Mouse (Mus musculus) lung, postnatal 0 days (tissue): Measurements from ENCODE around the gene Rap1b. TPM values are rescaled to one million over a fixed set of nuclear protein-coding genes. Genes with fewer than 3 reads are reported as not detected.
A peak's percentile ranks its signal among the peaks of the same experiment; 100 is the strongest.

Experiments used
- ATAC-seq: fragments of 200-750 bp; cut with Nextera tagmentation; 2 replicates; pipeline ENCODE4 v1.8.0; 2017; ENCODE audit warnings: moderate library complexity
- DNase-seq: peaks from one replicate; pipeline ENCODE4 v3.0.0-alpha.2; 2016; ENCODE audit warnings: low spot score
- H3K27ac ChIP-seq: fragments of 300-500 bp; sonication (generic); 2 replicates; pipeline ENCODE4 v1.5.1; 2014; ENCODE audit warnings: antibody characterized with exemption, mild to moderate bottlenecking, low read length, mixed read lengths
- H3K27me3 ChIP-seq: fragments of 300-500 bp; sonication (generic); replicated peaks from 2 replicates; pipeline ENCODE4 v1.6.1; 2014; ENCODE audit warnings: low read length, mixed read lengths; ENCODE audit not compliant: insufficient read depth
- H3K36me3 ChIP-seq: fragments of 300-500 bp; sonication (generic); 2 replicates; pipeline ENCODE4 v1.6.1; 2014; ENCODE audit warnings: low read length, mixed read lengths; ENCODE audit not compliant: insufficient read depth
- H3K4me1 ChIP-seq: fragments of 300-500 bp; sonication (generic); 2 replicates; pipeline ENCODE4 v1.6.1; 2014; ENCODE audit warnings: antibody characterized with exemption, low read depth, low read length, mixed read lengths; ENCODE audit not compliant: insufficient read depth
- H3K4me2 ChIP-seq: fragments of 300-500 bp; sonication (generic); replicated peaks from 2 replicates; pipeline ENCODE4 v1.6.1; 2014; ENCODE audit warnings: low read depth, mild to moderate bottlenecking, low read length, moderate library complexity, mixed read lengths
- H3K4me3 ChIP-seq: fragments of 300-500 bp; sonication (generic); 2 replicates; pipeline ENCODE4 v1.5.1; 2014; ENCODE audit warnings: low read depth, low read length
- H3K9ac ChIP-seq: fragments of 300-500 bp; sonication (generic); replicated peaks from 2 replicates; pipeline ENCODE4 v1.6.1; 2014; ENCODE audit warnings: low read depth, mild to moderate bottlenecking
- H3K9me3 ChIP-seq: fragments of 300-500 bp; sonication (generic); 2 replicates; pipeline ENCODE4 v1.6.1; 2016; ENCODE audit warnings: low read length, mixed read lengths
- CTCF ChIP-seq: IDR thresholded peaks from 2 replicates; pipeline ENCODE4 v1.5.1; 2016; ENCODE audit warnings: antibody characterized with exemption, mild to moderate bottlenecking
- EP300 ChIP-seq: IDR thresholded peaks from 2 replicates; pipeline ENCODE4 v1.6.1; 2016; ENCODE audit warnings: antibody characterized with exemption, mild to moderate bottlenecking, control low read depth
- WGBS: fragments of 180-500 bp; shearing (Covaris S2); extraction: QIAGEN DNeasy Blood & Tissue Kit; methylation state at CpG from one replicate; pipeline ENCODE4 v1.1.7; 2014; 5-methylcytosine and 5-hydroxymethylcytosine counted together
- polyA plus RNA-seq: library from polyadenylated mRNA; unstranded; fragments of >200 nt; fragmentation: Nextera tagmentation; extraction: Ambion mirVana; gene quantifications from 2 replicates; pipeline ENCODE4 v1.2.1, GENCODE M21; 2015

Rap1b gene
- polyA plus RNA-seq, 1 experiment from 2014 or later = 268 TPM

DNA sequence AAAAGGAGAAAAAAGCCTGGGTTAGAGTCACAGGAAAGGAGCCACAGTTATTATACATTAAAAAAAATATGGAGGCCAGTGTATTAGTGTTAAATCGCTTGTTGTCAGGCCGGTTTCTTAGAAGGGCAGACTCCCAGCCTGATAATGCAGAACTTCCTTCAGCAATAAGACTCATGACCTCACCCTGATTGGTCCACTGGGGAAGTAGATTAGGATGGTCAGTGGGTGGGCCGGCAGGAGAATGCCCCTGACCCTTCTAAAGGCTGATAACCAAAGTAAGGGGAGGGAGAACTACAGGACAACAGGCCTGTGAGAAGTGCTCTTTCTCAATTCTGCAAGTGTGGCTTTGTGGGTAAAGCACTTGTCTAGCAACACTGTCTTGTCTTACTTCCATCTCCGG lies 39.5 kb upstream of the Rap1b start:
- ATAC-seq (no peak), DNase-seq (no peak)
- WGBS = 43% methylated on average over 4 of the region's 4 CpGs
- Histone ChIP-seq H3K27me3 (no peaks in the 10 kb centered on the region), H3K9me3 (no peaks in the 10 kb centered on the region), H3K4me3 (no peak overlapping the region), H3K9ac (no peak overlapping the region), H3K36me3 (no peaks in the 10 kb centered on the region), H3K27ac (peak overlapping the region; percentile 43), H3K4me2 (no peak overlapping the region), H3K4me1 (no peaks in the 10 kb centered on the region)
- no peak for TF ChIP-seq CTCF
- no peak for TF ChIP-seq EP300

DNA sequence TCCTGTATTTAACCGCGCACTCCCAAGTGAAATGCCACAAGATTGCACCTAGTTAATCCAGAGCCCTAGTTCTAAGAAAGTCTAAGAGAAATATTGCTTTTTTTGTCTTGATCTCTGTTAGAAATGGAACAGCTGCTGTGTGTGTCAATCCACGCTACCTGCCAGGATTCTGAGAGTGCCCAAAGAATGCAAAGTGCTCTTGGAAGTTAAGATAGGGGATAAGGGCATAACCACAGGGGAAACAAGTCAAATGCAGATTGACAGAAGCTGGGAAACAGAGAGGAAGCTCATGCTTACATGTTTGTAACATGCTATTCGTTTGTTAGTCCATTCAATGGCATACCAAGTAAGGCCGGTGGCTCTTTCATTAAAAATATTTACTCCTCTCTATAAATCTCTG lies 38.9 kb upstream of the Rap1b start:
- Histone ChIP-seq H3K9ac (no peak overlapping the region), H3K27me3 (no peaks in the 10 kb centered on the region), H3K4me3 (no peak overlapping the region), H3K9me3 (no peaks in the 10 kb centered on the region), H3K4me1 (no peaks in the 10 kb centered on the region), H3K36me3 (no peaks in the 10 kb centered on the region), H3K27ac (peak overlapping the region; percentile 20; the same call in 1 of the 2 replicates), H3K4me2 (no peak overlapping the region)
- TF ChIP-seq CTCF (no peak), EP300 (peak; percentile 92)
- DNase-seq (peak; percentile 81), ATAC-seq (peak; percentile 86)
- WGBS = 52% methylated on average over 5 of the region's 5 CpGs

GRCm38 (mm10) chr10:117883438-117883837 lies 37.6 kb upstream of the Rap1b start:
- ATAC-seq = no peak
- Histone ChIP-seq H3K27me3 (no peaks in the 10 kb centered on the region), H3K4me1 (no peaks in the 10 kb centered on the region), H3K4me3 (no peak overlapping the region), H3K4me2 (no peak overlapping the region), H3K9me3 (no peaks in the 10 kb centered on the region), H3K9ac (no peak overlapping the region), H3K36me3 (no peaks in the 10 kb centered on the region), H3K27ac (no peak overlapping the region)
- DNase-seq = no peak
- TF ChIP-seq EP300 (no peak), CTCF (no peak)
- 88% methylated on average over 8 of the region's 8 CpGs for WGBS

- 81% methylated on average over 9 of the region's 9 CpGs for WGBS
- Histone ChIP-seq H3K4me3 (no peak overlapping the region), H3K4me2 (no peak overlapping the region), H3K36me3 (no peaks in the 10 kb centered on the region), H3K4me1 (no peaks in the 10 kb centered on the region), H3K27ac (no peak overlapping the region), H3K9me3 (no peaks in the 10 kb centered on the region), H3K9ac (no peak overlapping the region), H3K27me3 (no peaks in the 10 kb centered on the region)
- DNase-seq (no peak), ATAC-seq (no peak)
- no peak for TF ChIP-seq CTCF
Measured at GRCm38 (mm10) chr10:117878628-117879027, 32.8 kb upstream of the Rap1b start.

DNA sequence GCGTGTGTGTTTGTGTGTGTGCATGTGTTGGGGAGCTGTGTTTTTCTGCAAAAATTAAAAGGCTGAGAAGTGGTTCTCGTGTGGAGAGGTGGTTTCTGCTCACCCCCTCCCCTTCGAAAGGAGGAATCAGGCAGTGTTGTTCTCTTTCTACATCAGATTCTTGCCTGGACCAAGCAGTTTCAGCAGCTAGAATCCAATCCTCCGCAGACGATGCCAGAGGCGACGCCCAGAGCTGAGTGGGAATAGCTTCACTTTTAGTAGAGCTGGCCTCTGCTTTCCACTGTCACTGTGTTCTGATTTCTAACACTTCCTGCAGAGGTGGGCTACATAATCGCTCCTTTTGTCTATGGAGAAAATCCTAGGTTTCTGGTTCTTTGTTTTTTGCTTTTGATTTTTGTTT lies 31.0 kb upstream of the Rap1b start:
- WGBS = 64% methylated on average over 8 of the region's 8 CpGs
- TF ChIP-seq CTCF (no peak), EP300 (no peak)
- H3K4me3 ChIP-seq = no peak overlapping the region
- no peaks in the 10 kb centered on the region for H3K9me3 ChIP-seq
- H3K4me2 ChIP-seq = no peak overlapping the region
- H3K9ac ChIP-seq = no peak overlapping the region
- no peak for ATAC-seq
- no peak overlapping the region for H3K27ac ChIP-seq
- no peaks in the 10 kb centered on the region for H3K36me3 ChIP-seq
- H3K27me3 ChIP-seq = no peaks in the 10 kb centered on the region
- DNase-seq = no peak
- no peaks in the 10 kb centered on the region for H3K4me1 ChIP-seq

DNA sequence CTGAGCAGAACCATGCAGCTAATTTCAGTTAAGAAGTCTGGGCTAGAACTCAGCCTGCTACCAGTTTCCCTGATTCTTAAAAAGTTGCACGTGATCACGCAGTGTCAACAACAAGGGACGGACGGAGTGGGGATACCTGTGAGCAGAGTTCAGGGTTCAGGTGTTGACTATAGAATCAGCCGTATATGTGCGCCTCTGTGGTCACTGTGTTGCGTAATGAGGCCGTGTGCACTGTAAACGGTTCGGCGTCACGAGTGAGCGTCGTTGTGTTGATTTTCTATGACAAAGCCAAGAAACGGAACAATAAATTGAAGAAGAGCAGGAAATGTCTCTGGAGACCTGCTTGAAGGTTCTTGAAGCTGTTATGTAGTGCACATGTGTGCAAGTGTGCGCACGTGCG lies 30.6 kb upstream of the Rap1b start:
- Histone ChIP-seq H3K27me3 (no peaks in the 10 kb centered on the region), H3K9ac (no peak overlapping the region), H3K4me3 (no peak overlapping the region), H3K4me1 (no peaks in the 10 kb centered on the region), H3K36me3 (no peaks in the 10 kb centered on the region), H3K4me2 (no peak overlapping the region), H3K27ac (no peak overlapping the region), H3K9me3 (no peaks in the 10 kb centered on the region)
- WGBS = 64% methylated on average over 18 of the region's 18 CpGs
- TF ChIP-seq EP300 = no peak
- TF ChIP-seq CTCF = no peak
- DNase-seq = no peak
- 0 out of 2 replicates have a peak, but pooled peaks have one; percentile 19 for ATAC-seq

- H3K27ac ChIP-seq = no peak overlapping the region
Measured at GRCm38 (mm10) chr10:117874936-117875335, 29.1 kb upstream of the Rap1b start.

More at GRCm38 (mm10) chr10:117874936-117875335, 29.1 kb upstream of the Rap1b start:
- no peaks in the 10 kb centered on the region for H3K4me1 ChIP-seq
- H3K36me3 ChIP-seq = no peaks in the 10 kb centered on the region
- TF ChIP-seq EP300 = no peak
- TF ChIP-seq CTCF = no peak
- ATAC-seq (no peak), DNase-seq (no peak)
- WGBS = 68% methylated on average over 10 of the region's 10 CpGs
- H3K9ac ChIP-seq = no peak overlapping the region
- H3K9me3 ChIP-seq = no peaks in the 10 kb centered on the region
- H3K27me3 ChIP-seq = no peaks in the 10 kb centered on the region
- H3K4me3 ChIP-seq = no peak overlapping the region
- H3K4me2 ChIP-seq = no peak overlapping the region
